Mouse (Mus musculus) NIH3T3 (cell line): ENCODE results near the gene Tlx2.

Experiments used
- DNase-seq: peaks from one replicate; pipeline ENCODE4 v3.0.0-alpha.2; 2012; ENCODE audit warnings: low read depth

The Tlx2 gene

DNA sequence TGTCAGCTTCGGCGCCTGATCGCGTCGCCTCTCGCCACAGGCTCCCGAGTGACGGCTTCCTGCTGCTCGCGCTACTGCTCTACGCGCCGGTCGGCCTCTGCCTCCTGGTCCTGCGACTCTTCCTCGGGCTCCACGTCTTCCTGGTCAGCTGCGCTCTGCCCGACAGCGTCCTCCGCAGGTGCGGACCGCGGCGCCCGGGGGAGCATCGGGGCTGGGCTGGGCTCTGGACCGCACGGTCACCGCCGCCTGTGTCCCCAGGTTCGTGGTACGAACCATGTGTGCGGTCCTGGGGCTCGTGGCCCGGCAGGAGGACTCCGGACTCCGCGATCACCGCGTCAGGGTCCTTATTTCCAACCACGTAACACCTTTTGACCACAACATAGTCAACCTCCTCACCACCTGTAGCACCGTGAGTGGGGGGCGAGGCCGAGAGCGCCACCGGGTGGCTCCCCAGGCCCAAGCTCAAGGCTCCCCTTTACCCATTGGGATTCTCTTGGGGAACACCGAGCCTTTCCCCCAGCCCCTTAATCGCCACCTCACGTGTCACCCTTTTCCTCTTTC, 15.1 kb downstream of the Tlx2 start, which contains the start of gene Htra2:
TSS of gene Htra2 (minus strand) at position 403 of the 561 bp plus-strand sequence.
- DNase-seq: peak; percentile 68

- DNase-seq: peak; percentile 100
These were observed 15.8 kb downstream of the Tlx2 start, which contains the start of gene Aup1 for GRCm38 (mm10) chr6:83054074-83054851. Gene Aup1 (plus strand): TSS chr6:83054521.

DNA sequence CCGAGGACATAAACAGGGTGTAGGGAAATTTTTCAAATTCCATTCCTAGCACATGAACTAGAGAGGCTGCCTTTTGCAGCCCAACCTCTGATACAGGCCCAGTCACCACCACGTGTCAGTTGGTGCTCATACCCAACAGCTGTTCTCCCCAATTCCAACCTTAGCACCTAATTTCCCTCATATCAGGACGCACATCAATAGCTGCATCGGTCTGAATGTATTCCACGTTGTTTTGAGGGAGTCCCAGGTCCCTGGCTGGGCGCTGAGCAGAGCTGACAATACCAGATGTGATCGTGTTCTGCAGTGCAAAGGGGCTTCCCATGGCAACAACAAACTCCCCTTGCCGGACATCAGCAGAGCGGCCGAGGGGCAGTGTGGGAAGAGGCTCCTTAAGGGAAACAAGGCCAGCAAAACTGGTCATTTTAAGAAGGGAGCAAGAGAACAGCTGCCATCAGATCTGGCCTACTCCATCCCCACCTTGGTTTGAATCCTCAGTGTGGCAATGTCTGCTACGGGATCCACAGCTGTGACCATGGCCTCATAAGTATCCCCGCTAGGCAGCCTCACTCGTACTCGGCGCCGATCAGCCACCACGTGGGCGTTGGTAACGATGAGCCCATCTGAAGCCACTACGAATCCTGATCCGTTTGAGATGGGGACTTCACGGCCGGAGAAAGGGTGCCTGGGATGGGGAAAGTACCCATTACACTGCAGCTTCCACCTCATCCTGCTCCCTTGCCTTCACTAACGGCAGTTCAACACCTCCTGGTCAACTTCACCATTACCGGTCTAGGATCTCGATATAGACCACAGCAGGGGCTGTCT, 16.7 kb downstream of the Tlx2 start:
- DNase-seq: peak; percentile 73

- no peak for DNase-seq
These were observed 20.7 kb downstream of the Tlx2 start for GRCm38 (mm10) chr6:83049367-83049766.

DNA sequence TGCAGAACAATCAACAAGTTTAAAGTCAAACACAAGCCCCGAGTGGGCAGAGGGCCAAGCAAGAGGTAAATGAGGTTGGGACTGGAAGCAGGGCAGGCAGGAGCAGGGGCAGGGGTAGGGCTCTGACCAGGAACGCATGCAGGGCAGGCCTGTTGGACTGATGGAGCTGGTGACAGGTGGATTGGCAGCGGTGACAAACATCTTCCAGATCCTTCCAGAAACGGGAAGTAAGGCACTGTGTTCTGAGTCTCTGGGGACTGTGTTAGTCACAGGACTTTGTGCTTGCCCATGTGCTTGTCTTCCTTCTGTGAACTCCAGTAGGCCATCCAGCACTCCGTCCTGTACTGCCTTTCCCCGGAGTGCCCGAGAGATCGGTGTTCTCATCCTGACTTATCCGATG, 25.4 kb downstream of the Tlx2 start:
- DNase-seq: no peak

DNA sequence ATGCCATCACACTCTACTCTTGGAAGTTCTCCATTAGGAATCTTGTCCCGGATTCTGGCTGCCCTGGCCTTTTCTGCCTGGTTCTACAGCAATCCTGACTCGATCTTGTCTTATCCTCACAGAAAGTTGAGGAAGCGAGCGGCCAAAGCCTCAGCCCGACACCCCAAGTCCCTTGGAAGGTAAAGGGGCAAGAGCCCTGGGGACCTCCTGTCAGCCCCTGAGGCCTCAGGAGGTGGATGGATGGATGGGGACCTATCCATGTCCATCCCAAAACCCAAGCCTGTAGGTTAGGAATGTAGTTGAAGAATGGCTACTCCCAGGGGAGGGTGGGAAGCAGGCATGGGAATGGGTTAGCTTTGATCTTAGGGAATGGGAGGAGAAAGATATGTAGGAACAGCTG, 26.1 kb downstream of the Tlx2 start:
- no peak for DNase-seq

DNA sequence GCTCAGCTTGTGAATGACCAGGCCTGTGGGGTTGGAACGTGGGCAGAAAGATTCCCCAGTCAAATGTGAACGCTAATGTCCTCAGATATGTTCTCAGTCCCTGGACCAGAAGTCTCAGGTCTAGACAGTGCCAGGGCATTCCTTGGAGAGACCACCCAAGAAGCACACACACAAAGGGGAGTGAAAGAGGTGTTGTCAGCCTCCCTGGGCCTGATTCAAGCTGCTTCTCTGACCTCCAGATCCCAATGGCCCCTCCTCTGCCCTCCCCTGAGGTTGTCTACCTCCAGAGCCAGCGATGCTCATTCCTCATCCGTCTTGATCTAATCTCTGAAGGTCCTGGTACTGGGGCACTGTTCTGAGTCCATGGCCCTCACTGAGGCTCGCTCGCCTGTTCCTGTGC, 26.5 kb downstream of the Tlx2 start:
- DNase-seq: no peak

DNA sequence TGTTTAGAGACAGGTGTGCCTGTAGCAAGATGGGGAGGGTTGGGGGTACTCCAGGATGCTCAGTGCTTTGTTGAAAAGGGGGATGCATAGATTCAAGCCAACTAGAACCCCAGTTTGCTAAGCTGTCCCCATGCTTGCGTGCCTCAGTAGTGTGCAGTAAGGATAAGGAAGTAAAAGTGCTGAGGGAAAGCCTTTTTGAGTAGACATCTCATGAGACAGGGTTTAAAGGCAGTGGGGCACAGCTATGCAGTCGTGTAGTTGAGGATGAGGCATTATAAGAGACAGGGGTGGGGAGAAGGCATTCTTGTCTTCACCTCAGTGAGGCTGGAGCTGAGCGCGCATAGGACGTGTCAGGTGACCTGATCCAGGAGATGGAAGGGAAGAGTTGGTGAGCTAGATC, 29.5 kb downstream of the Tlx2 start:
- DNase-seq: no peak

DNA sequence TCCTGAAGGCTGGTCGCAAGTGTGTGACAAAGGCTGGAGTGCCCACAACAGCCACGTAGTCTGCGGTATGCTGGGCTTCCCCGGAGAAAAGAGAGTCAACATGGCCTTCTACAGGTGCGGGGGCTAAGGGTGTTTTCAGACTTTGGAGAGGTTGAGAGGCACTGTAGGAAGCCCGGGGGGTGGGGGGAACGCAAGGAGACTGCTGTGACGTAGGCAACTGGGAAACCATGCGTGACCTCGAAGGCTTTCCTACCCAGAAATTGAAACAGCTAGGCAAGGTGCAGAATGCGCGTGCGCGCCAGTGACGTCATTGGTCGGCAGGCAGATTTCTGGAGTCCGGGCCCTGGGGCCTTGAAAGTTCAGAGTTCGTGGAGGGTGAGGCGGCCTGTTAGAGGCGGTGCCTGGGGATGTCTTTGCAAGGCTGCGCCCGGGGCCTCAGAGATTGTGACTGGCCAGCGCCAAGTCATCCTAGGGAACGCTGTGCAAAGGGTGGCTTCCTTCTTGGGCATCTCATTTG, 31.5 kb downstream of the Tlx2 start:
- no peak for DNase-seq

DNA sequence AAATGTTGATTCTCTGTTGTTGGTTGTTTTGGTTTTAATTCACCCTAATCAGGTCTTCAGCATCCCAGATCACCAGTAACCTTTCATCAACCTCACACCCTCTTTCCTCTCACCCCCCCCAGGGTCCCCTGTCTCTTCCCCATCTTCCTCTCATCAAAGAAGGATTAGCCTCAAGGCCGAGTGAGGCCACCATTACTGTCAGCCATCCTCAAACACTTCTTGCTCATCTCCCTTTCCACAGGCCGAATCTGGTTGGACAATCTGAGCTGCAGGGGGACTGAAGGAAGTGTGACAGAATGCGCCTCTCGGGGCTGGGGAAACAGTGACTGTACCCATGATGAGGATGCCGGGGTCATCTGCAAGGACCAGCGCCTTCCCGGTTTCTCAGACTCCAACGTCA, 32.9 kb downstream of the Tlx2 start:
- no peak for DNase-seq

GRCm38 (mm10) chr6:83034463-83035055, 35.5 kb downstream of the Tlx2 start:
- DNase-seq: peak; percentile 58

DNA sequence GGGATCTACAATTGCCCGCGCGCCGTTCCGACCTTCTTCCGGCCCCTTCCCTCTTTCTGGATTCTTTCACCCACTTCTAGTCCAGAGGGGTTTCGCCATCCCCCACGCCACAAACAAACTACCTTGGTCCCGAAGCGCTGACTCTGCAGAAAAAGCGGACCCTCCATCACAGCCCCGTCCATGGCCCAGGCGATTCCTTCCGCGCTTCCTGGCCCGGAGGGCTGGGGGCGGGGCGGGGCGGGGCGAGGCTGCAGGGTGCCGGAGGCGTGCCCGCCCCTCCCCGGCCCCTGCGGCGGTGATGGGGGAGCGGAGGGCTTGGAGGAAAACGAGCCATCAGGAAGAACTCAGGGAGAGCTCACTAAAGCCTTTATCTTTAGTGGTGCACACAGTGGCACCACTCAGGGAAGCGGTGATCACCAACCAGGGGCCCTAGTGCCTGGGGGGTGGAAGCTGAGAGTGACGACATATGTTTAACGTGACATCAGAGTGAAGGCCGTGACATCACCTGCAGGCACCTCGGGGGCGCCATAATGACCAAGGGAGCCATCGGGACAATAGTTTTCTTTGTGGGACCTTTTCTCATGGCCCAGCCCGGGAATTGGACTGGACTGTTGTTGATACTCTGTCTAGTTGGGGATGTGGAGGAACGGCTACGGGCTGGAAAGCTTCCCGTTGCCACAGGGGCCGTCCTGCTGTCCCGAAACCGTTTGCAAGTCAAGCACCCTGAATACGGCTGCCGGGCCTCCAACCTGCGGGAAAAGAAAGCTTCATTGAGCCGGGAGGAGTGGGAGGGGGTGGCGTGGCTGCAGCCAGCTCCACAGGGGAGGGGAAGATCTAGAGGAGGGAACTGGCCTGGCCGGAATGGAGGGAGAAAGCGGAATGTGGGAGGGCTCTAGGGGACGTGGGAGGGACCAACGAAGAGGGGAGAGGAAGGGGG, 36.6 kb downstream of the Tlx2 start, which contains the start of the genes Dok1 and Loxl3:
TSS of gene Dok1 (minus strand) at position 223 of the 937 bp plus-strand sequence.
TSS of gene Loxl3 (plus strand) at position 925 of the 937 bp plus-strand sequence.
- DNase-seq: peak; percentile 93

DNA sequence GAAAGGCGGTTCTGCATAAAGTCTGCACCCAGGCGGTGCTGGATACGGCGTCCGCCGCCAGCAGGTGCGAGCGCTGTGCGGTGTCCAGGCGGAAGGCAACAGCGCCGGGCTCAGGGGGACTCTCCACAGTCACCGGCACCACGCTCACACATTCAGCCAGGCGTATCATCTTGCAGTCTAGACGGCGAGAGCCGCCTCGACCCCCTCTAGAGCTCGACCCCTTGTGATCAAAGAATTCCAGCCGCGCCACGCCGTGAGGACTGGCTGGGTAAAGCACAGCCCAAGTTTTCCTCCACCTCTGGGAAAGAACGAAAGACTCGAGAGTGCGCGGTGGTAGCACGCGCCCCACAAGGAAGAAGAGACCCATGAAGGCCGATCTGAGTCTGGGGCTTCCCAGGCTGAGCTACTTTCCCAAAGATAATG, 37.3 kb downstream of the Tlx2 start:
- DNase-seq: peak; percentile 65

DNA sequence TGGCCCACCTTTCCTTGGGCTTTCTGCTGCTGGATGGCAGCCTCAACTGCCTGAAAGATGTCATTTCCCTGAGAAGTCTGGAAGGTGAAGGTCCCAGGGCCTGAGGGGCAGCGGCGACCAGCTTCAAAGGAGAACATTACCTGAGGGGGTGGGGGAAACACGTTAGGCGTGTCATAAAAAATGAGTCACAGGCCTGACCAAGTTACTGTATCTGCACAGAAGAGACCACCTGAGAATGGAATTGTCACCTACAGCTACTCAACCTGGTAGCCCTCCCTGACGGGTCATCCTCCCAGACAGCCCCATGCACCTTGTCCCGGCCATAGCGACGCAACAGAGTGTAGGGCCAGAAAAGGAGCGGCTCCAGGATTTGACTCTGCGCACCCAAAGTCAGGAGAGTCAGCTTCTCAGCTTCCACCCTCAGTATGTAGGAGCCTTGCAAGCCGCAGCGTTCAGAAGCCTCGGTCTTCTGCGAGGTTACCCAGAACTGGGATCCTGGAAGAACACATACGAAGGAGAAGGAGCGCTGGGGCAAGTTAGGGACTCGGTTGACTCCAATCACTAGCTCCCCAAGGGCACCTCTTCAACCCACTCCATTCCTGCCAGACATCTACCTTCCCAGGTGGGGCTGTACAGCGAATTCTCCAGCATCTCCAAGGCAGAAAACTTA, 38.0 kb downstream of the Tlx2 start:
- DNase-seq: no peak

DNA sequence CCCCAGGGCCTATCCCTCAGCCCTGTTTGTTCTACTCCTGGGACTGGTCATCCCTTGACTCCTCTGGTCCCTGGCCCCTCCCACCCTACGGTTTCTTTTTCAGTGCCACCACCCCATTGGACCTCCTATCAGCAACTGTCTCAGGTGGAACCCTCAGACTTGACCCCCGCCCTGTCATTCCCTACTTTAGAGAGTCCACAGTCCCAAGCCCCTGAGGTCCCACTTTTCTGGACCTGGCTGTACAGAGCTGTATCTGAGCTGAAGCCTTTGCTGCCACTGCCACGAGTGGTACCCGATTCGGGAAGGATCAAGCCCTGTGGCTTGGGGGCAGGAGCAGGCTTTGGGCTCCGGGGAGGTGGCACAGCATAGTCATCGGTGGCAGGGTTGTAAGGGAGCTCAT, 39.0 kb downstream of the Tlx2 start:
- DNase-seq: no peak

DNA sequence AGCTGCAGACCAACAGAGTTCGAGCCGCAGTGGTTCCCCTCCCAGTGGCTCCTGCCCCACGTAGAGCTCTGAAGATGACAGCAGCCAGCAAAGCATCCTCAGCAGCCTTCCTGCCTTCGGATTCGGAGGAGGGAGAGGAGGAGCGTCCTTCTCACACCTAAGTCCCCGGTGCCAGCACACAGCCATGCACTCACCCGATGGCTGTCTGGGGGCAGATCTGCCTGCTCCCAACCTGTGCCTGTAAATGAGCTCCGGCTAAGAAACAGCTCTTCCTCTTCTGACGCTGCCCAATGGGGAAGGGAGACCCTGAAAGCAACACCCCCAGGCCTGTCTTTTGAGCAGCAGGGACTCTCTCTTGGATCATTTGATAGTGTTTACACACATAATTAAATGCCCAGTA, 40.3 kb downstream of the Tlx2 start:
- DNase-seq: no peak

DNA sequence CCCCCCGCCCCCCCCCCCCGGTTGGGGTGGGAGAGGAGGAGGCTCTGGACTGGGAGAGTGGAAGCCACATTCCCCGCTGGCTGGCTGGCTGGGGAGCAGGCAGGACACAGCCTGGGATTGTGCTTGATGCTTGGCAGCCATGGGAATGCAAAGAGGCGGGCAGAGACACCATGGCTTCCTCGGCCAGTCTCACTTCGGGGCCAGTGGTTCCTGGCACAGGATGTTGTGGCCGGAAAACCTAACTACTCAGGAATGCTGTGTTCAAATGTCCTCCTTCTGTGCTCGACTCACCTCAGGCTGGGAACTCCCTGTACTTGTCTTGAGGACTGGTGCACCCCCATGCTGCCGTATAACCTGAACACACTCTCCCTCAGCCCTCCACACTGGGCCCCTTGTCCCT, 42.4 kb downstream of the Tlx2 start:
- peak; percentile 81 for DNase-seq

DNA sequence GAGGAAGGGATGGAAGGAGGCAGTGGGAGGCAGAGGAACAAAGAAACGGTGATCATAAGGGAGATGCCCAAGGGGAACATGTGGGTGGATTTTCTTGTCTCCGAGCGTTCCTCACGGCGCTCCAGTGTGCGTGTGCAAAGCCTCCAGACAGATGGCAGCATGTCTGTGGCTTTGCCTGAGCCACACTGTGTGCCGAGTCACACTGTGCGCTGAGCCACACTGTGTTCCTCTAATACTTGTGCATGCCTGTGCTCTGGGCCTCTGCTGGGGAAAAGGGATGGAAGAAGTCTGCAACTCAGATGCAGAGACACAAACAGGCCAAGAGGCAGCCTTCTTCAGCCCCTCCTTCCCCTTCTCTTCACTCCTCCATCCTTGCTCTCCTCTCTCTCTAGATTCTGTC, 42.8 kb downstream of the Tlx2 start:
- no peak for DNase-seq

DNA sequence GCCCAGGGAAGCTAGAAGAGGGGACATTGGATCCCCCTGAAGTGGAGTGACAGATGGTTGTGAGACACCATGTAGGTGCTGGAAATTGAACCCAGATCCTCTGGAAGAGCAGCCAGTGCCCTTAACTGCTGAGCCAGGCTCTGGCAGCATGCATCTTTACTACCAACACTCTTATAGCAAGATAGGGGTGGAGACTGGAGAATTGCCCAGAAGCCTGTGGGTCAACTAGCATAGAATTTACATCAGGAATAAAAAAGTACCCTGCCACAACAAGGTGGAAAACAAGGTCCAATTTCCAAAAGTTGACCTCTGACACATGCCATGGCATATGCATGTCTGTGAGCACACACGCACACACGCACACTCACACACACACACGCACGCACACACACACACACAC, 44.9 kb downstream of the Tlx2 start:
- DNase-seq: peak; percentile 75

- peak; percentile 56 for DNase-seq
These were observed 45.7 kb downstream of the Tlx2 start for GRCm38 (mm10) chr6:83024421-83024820.
